Mouse (Mus musculus) MEL (cell line): ENCODE measurements around the gene Iscu. TPM values are rescaled to one million over a fixed set of nuclear protein-coding genes. Genes with fewer than 3 reads are reported as not detected.
A peak's percentile ranks its signal among the peaks of the same experiment; 100 is the strongest.

Experiments used
- DNase-seq: peaks from one replicate; pipeline ENCODE4 v3.0.0; 2011; ENCODE audit warnings: low read depth, low spot score
- H3K27ac ChIP-seq: 2 replicates; pipeline ENCODE4 v1.5.1; 2012; ENCODE audit warnings: low read depth, mild to moderate bottlenecking, control low read depth, low read length, moderate library complexity; ENCODE audit not compliant: control insufficient read depth
- H3K27me3 ChIP-seq, 2 experiments: fragments of 150-350 bp in 1 of 2; sonication (generic) in 1 of 2; 2 replicates each; pipeline ENCODE4 v1.6.1; 2012; ENCODE audit warnings: low read length in 2 of 2, mild to moderate bottlenecking in 2 of 2, improper control_type of control experiment in 1 of 2, moderate library complexity in 1 of 2; ENCODE audit not compliant: insufficient read depth in 2 of 2, control insufficient read depth in 1 of 2
- H3K36me3 ChIP-seq, 2 experiments: 2 replicates each; pipeline ENCODE4 v1.6.1; 2012 to 2014; ENCODE audit warnings: low read length in 2 of 2, improper control_type of control experiment in 1 of 2, inconsistent platforms in 1 of 2, mild to moderate bottlenecking in 1 of 2; ENCODE audit not compliant: insufficient read depth in 2 of 2, control insufficient read depth in 1 of 2
- H3K4me1 ChIP-seq, 2 experiments: fragments of 150-350 bp in 1 of 2; sonication (generic) in 1 of 2; 2 replicates each; pipeline ENCODE4 v1.6.1; 2012; ENCODE audit warnings: low read length in 2 of 2, improper control_type of control experiment in 1 of 2, mild to moderate bottlenecking in 1 of 2; ENCODE audit not compliant: insufficient read depth in 2 of 2, control insufficient read depth in 1 of 2
- H3K4me3 ChIP-seq, 2 experiments: fragments of 150-350 bp in 1 of 2; sonication (generic) in 1 of 2; 2 replicates each; pipeline ENCODE4 v1.5.1; 2012; ENCODE audit warnings: low read depth in 2 of 2, low read length in 2 of 2, mild to moderate bottlenecking in 2 of 2, moderate library complexity in 2 of 2, control low read depth in 1 of 2, improper control_type of control experiment in 1 of 2; ENCODE audit not compliant: control insufficient read depth in 1 of 2, insufficient read depth in 1 of 2
- H3K79me2 ChIP-seq: 2 replicates; pipeline ENCODE4 v1.6.1; 2012; ENCODE audit warnings: mild to moderate bottlenecking, low read length, moderate library complexity; ENCODE audit not compliant: control insufficient read depth, poor library complexity, insufficient read depth
- H3K9ac ChIP-seq: 2 replicates; pipeline ENCODE4 v1.6.1; 2012; ENCODE audit warnings: low read depth, mild to moderate bottlenecking, control low read depth, low read length, moderate library complexity; ENCODE audit not compliant: control insufficient read depth, poor library complexity, severe bottlenecking
- H3K9me3 ChIP-seq: fragments of 150-350 bp; sonication (generic); replicated peaks from 2 replicates; pipeline ENCODE4 v1.6.1; 2012; ENCODE audit warnings: mild to moderate bottlenecking, low read length, improper control_type of control experiment, moderate library complexity; ENCODE audit not compliant: insufficient read depth
- CHD1 ChIP-seq: IDR thresholded peaks from 2 replicates; pipeline ENCODE4 v1.6.1; 2012; ENCODE audit warnings: low read depth, mild to moderate bottlenecking, inconsistent platforms, low read length, improper control_type of control experiment
- CHD2 ChIP-seq: IDR thresholded peaks from 2 replicates; pipeline ENCODE4 v1.6.1; 2011; ENCODE audit warnings: low read length, improper control_type of control experiment
- ELF1 ChIP-seq: IDR thresholded peaks from 2 replicates; pipeline ENCODE4 v1.6.1; 2014; ENCODE audit warnings: low read depth, mild to moderate bottlenecking, inconsistent platforms, low read length, improper control_type of control experiment, moderate library complexity
- EP300 ChIP-seq, 2 experiments: IDR thresholded peaks; 2 replicates each; pipeline ENCODE4 v1.6.1; 2011; ENCODE audit warnings: improper control_type of control experiment in 2 of 2, low read length in 2 of 2, low read depth in 1 of 2, mild to moderate bottlenecking in 1 of 2
- JUND ChIP-seq: IDR thresholded peaks from 2 replicates; pipeline ENCODE4 v1.6.1; 2011; ENCODE audit warnings: low read depth, mild to moderate bottlenecking, improper control_type of control experiment, low read length
- KAT2A ChIP-seq: conservative IDR thresholded peaks from 2 replicates; pipeline ENCODE4 v1.6.1; 2012; ENCODE audit warnings: low read depth, low read length, improper control_type of control experiment, inconsistent platforms
- MAX ChIP-seq: IDR thresholded peaks from 2 replicates; pipeline ENCODE4 v1.6.1; 2011; ENCODE audit warnings: low read length, improper control_type of control experiment
- MAZ ChIP-seq: IDR thresholded peaks from 2 replicates; pipeline ENCODE4 v1.6.1; 2012; ENCODE audit warnings: low read depth, mild to moderate bottlenecking, inconsistent platforms, low read length, improper control_type of control experiment
- MYB ChIP-seq: IDR thresholded peaks from 2 replicates; pipeline ENCODE4 v1.6.1; 2011; ENCODE audit warnings: mild to moderate bottlenecking, low read depth, low read length, improper control_type of control experiment
- NELFE ChIP-seq: IDR thresholded peaks from 2 replicates; pipeline ENCODE4 v1.6.1; 2011; ENCODE audit warnings: low read depth, low read length, improper control_type of control experiment
- NRF1 ChIP-seq: IDR thresholded peaks from 2 replicates; pipeline ENCODE4 v1.6.1; 2014; ENCODE audit warnings: low read depth, mild to moderate bottlenecking, inconsistent platforms, low read length, improper control_type of control experiment, moderate library complexity; ENCODE audit not compliant: poor library complexity, insufficient read depth, severe bottlenecking
- POLR2A ChIP-seq, 2 experiments: IDR thresholded peaks; 2 replicates each; pipeline ENCODE4 v1.6.1; 2011 to 2012; ENCODE audit warnings: low read length in 2 of 2, mild to moderate bottlenecking in 2 of 2, control low read depth in 1 of 2, improper control_type of control experiment in 1 of 2, low read depth in 1 of 2, moderate library complexity in 1 of 2; ENCODE audit not compliant: control insufficient read depth in 1 of 2, insufficient read depth in 1 of 2, poor library complexity in 1 of 2
- POLR2AphosphoS2 ChIP-seq: IDR thresholded peaks from 2 replicates; pipeline ENCODE4 v1.6.1; 2011; ENCODE audit warnings: low read length, improper control_type of control experiment
- RAD21 ChIP-seq: IDR thresholded peaks from 2 replicates; pipeline ENCODE4 v1.6.1; 2011; ENCODE audit warnings: mild to moderate bottlenecking, low read depth, low read length, improper control_type of control experiment
- TBP ChIP-seq: IDR thresholded peaks from 2 replicates; pipeline ENCODE4 v1.8.0; 2011; ENCODE audit warnings: low read depth, low read length, improper control_type of control experiment
- USF1 ChIP-seq: IDR thresholded peaks from 2 replicates; pipeline ENCODE4 v1.6.1; 2014; ENCODE audit warnings: low read depth, mild to moderate bottlenecking, inconsistent platforms, low read length, improper control_type of control experiment, moderate library complexity
- ZC3H11A ChIP-seq: IDR thresholded peaks from 2 replicates; pipeline ENCODE4 v1.6.1; 2012; ENCODE audit warnings: low read depth, mild to moderate bottlenecking, inconsistent platforms, low read length, improper control_type of control experiment
- ZKSCAN1 ChIP-seq: IDR thresholded peaks from 2 replicates; pipeline ENCODE4 v1.6.1; 2012; ENCODE audit warnings: low read depth, mild to moderate bottlenecking, inconsistent platforms, low read length, improper control_type of control experiment, moderate library complexity
- polyA plus RNA-seq, 2 experiments: library from polyadenylated mRNA; stranded (reverse) in 1 of 2; unstranded in 1 of 2; fragments of >175 nt in 1 of 2; fragments of >200 nt in 1 of 2; gene quantifications; 2 replicates each; pipeline versions ENCODE4 v1.2.1 to v1.2.4; 2012; ENCODE audit warnings: low replicate concordance in 2 of 2, low read depth in 1 of 2; ENCODE audit not compliant: insufficient read length in 2 of 2, insufficient read depth in 1 of 2, missing spikeins in 1 of 2
- total RNA-seq: library from RNA; depleted of rRNA; stranded (reverse); fragments of 300-350 nt; gene quantifications from 2 replicates; pipeline ENCODE4 v1.2.3, GENCODE M21; 2012

Iscu gene
- total and polyA plus RNA-seq, 3 experiments, result 95.7 to 150 TPM; not detected in 1

GRCm38 (mm10) chr5:113735345-113736112 lies 37.0 kb upstream of the Iscu start, which contains the start of gene Ficd (continued):
- TF ChIP-seq KAT2A (no peak; the same call in 1 of the 2 replicates), JUND (no peak), MAX (peak; percentile 29), TBP (0 out of 2 replicates have a peak, but pooled peaks have one; percentile 39), ELF1 (peak; percentile 99), POLR2A (IDR thresholded peaks at IDR 0.05; ENCODE audit: control insufficient read depth in 1 of 2, insufficient read depth in 1 of 2, low read depth in 1 of 2, low read length in 2 of 2, poor library complexity in 1 of 2) (peak; percentile 54 to 86; a peak in 3 of 4 replicates)

- peak overlapping the region; percentile 78 for H3K9ac ChIP-seq
- no peaks in the 10 kb centered on the region for H3K27me3 ChIP-seq
- H3K4me3 ChIP-seq, result peak overlapping the region; percentile 85 to 89
- H3K27ac ChIP-seq, result peak overlapping the region; percentile 82
- no peak for DNase-seq
- TF ChIP-seq TBP, result no peak
- no peak for TF ChIP-seq ZC3H11A
- no peak for TF ChIP-seq RAD21
- no peak for TF ChIP-seq ZKSCAN1
- TF ChIP-seq MAZ, result no peak
- TF ChIP-seq MYB, result no peak
- TF ChIP-seq NELFE, result no peak
- no peak; the same call in 1 of the 2 replicates for TF ChIP-seq KAT2A
- TF ChIP-seq NRF1, result no peak
- TF ChIP-seq CHD1, result no peak
- no peak for TF ChIP-seq POLR2AphosphoS2
- no peak for TF ChIP-seq CHD2
- TF ChIP-seq USF1, result no peak
- no peak for TF ChIP-seq EP300 (IDR thresholded peaks at IDR 0.05; ENCODE audit: low read depth in 1 of 2, low read length in 2 of 2)
- H3K36me3 ChIP-seq, result no peaks in the 10 kb centered on the region; a peak in 1 of 4 replicates
- H3K9me3 ChIP-seq, result no peaks in the 10 kb centered on the region
- no peaks in the 10 kb centered on the region; the same call in 1 of the 2 replicates for H3K79me2 ChIP-seq
- H3K4me1 ChIP-seq, result peaks cover 0 to 14% of the 10 kb centered on the region in 2 experiments; a peak in 1 of 4 replicates
Observed at GRCm38 (mm10) chr5:113736113-113736502, 36.4 kb upstream of the Iscu start.
